Mouse (Mus musculus) kidney, postnatal 4 days (tissue): ENCODE measurements at regions not wholly inside any gene's neighbourhood (a gene's known extent, or its start where the extent isn't known, plus 50 kb on each side); places are given as distances from the start of the nearest gene placed in this dataset.

Source experiments
- DNase-seq, 2 experiments: peaks; one replicate each; pipeline ENCODE4 v3.0.0; 2021; ENCODE audit warnings: mixed read lengths in 2 of 2

GRCm38 (mm10) chr16:79718230-79718629, 627.3 kb upstream of the Tmprss15 start:
- DNase-seq, result no peak

- no peak for DNase-seq
Measured at GRCm38 (mm10) chr16:79692444-79692843, 601.5 kb upstream of the Tmprss15 start.

- DNase-seq, result no peak
Measured at GRCm38 (mm10) chr16:79651162-79651741, 560.4 kb upstream of the Tmprss15 start.

GRCm38 (mm10) chr16:79640898-79641297, 550.0 kb upstream of the Tmprss15 start:
- DNase-seq, result no peak

- no peak for DNase-seq
Measured at GRCm38 (mm10) chr16:79627139-79627538, 536.2 kb upstream of the Tmprss15 start.

- DNase-seq, result no peak
Measured at GRCm38 (mm10) chr16:79611002-79611401, 520.1 kb upstream of the Tmprss15 start.

- peak in 1 of 2 experiments; percentile 0 for DNase-seq
Measured at GRCm38 (mm10) chr16:79590891-79591290, 500.0 kb upstream of the Tmprss15 start.

- DNase-seq, result no peak
Measured at GRCm38 (mm10) chr16:79585745-79586144, 494.8 kb upstream of the Tmprss15 start.

- DNase-seq, result no peak
Measured at GRCm38 (mm10) chr16:79570867-79571266, 480.0 kb upstream of the Tmprss15 start.

GRCm38 (mm10) chr16:79534370-79534769, 443.5 kb upstream of the Tmprss15 start:
- DNase-seq, result peak; percentile 15 to 24

GRCm38 (mm10) chr16:79492493-79492892, 401.6 kb upstream of the Tmprss15 start:
- DNase-seq, result no peak

GRCm38 (mm10) chr16:79450871-79451270, 360.0 kb upstream of the Tmprss15 start:
- no peak for DNase-seq

- DNase-seq, result no peak
Measured at GRCm38 (mm10) chr16:79449732-79450131, 358.8 kb upstream of the Tmprss15 start.

GRCm38 (mm10) chr16:79407385-79407784, 316.5 kb upstream of the Tmprss15 start:
- DNase-seq, result no peak

GRCm38 (mm10) chr16:79406216-79406615, 315.3 kb upstream of the Tmprss15 start:
- DNase-seq, result no peak

- no peak for DNase-seq
Measured at GRCm38 (mm10) chr16:79404064-79404463, 313.2 kb upstream of the Tmprss15 start.

- DNase-seq, result no peak
Measured at GRCm38 (mm10) chr16:79400100-79400499, 309.2 kb upstream of the Tmprss15 start.

- no peak for DNase-seq
Measured at GRCm38 (mm10) chr16:79398476-79398875, 307.6 kb upstream of the Tmprss15 start.

GRCm38 (mm10) chr16:79394425-79394824, 303.5 kb upstream of the Tmprss15 start:
- no peak for DNase-seq

- DNase-seq, result no peak
Measured at GRCm38 (mm10) chr16:79386421-79386820, 295.5 kb upstream of the Tmprss15 start.

GRCm38 (mm10) chr16:79350127-79350526, 259.2 kb upstream of the Tmprss15 start:
- no peak for DNase-seq

- DNase-seq, result no peak
Measured at GRCm38 (mm10) chr16:79342453-79342852, 251.6 kb upstream of the Tmprss15 start.

- DNase-seq, result no peak
Measured at GRCm38 (mm10) chr16:79336416-79336815, 245.5 kb upstream of the Tmprss15 start.

- no peak for DNase-seq
Measured at GRCm38 (mm10) chr16:79336016-79336415, 245.1 kb upstream of the Tmprss15 start.

GRCm38 (mm10) chr16:79313301-79313700, 222.4 kb upstream of the Tmprss15 start:
- no peak for DNase-seq
